Mouse (Mus musculus) lung, embryonic 16.5 days (tissue): ENCODE data around the gene Smyd3. TPM values are rescaled to one million over a fixed set of nuclear protein-coding genes. Genes with fewer than 3 reads are reported as not detected.

ENCODE experiments used
- ATAC-seq: fragments of 200-750 bp; cut with Nextera tagmentation; 2 replicates; pipeline ENCODE4 v1.8.0; 2017; ENCODE audit warnings: low read depth, mild to moderate bottlenecking, moderate library complexity
- H3K27ac ChIP-seq: fragments of 300-500 bp; sonication (generic); 2 replicates; pipeline ENCODE4 v1.5.1; 2014; ENCODE audit warnings: mild to moderate bottlenecking, control low read depth, low read length
- H3K27me3 ChIP-seq: fragments of 300-500 bp; sonication (generic); 2 replicates; pipeline ENCODE4 v1.6.1; 2014; ENCODE audit warnings: low read depth, low read length, mixed read lengths; ENCODE audit not compliant: control insufficient read depth, insufficient read depth
- H3K36me3 ChIP-seq: fragments of 300-500 bp; sonication (generic); 2 replicates; pipeline ENCODE4 v1.6.1; 2014; ENCODE audit warnings: low read length; ENCODE audit not compliant: control insufficient read depth, insufficient read depth
- H3K4me1 ChIP-seq: fragments of 300-500 bp; sonication (generic); replicated peaks from 2 replicates; pipeline ENCODE4 v1.6.1; 2014; ENCODE audit warnings: low read length, mixed read lengths; ENCODE audit not compliant: control insufficient read depth, insufficient read depth
- H3K4me2 ChIP-seq: fragments of 300-500 bp; sonication (generic); 2 replicates; pipeline ENCODE4 v1.6.1; 2014; ENCODE audit warnings: low read depth, low read length, control low read depth
- H3K4me3 ChIP-seq: fragments of 300-500 bp; sonication (generic); 2 replicates; pipeline ENCODE4 v1.5.1; 2014; ENCODE audit warnings: mild to moderate bottlenecking, low read length, control low read depth
- H3K9ac ChIP-seq: fragments of 300-500 bp; sonication (generic); 2 replicates; pipeline ENCODE4 v1.6.1; 2014; ENCODE audit warnings: low read length, control low read depth
- H3K9me3 ChIP-seq: fragments of 300-500 bp; sonication (generic); 2 replicates; pipeline ENCODE4 v1.6.1; 2016; ENCODE audit warnings: low read length; ENCODE audit not compliant: control insufficient read depth
- WGBS: fragments of 180-500 bp; shearing (Covaris S2); extraction: QIAGEN DNeasy Blood & Tissue Kit; methylation state at CpG from one replicate; pipeline ENCODE4 v1.1.7; 2014; 5-methylcytosine and 5-hydroxymethylcytosine counted together
- polyA plus RNA-seq: library from polyadenylated mRNA; unstranded; fragments of >200 nt; fragmentation: Nextera tagmentation; extraction: Ambion mirVana; gene quantifications from 2 replicates; pipeline ENCODE4 v1.2.1, GENCODE M21; 2015

The Smyd3 gene
- polyA plus RNA-seq, 1 experiment from 2014 or later, result 16.8 TPM

DNA sequence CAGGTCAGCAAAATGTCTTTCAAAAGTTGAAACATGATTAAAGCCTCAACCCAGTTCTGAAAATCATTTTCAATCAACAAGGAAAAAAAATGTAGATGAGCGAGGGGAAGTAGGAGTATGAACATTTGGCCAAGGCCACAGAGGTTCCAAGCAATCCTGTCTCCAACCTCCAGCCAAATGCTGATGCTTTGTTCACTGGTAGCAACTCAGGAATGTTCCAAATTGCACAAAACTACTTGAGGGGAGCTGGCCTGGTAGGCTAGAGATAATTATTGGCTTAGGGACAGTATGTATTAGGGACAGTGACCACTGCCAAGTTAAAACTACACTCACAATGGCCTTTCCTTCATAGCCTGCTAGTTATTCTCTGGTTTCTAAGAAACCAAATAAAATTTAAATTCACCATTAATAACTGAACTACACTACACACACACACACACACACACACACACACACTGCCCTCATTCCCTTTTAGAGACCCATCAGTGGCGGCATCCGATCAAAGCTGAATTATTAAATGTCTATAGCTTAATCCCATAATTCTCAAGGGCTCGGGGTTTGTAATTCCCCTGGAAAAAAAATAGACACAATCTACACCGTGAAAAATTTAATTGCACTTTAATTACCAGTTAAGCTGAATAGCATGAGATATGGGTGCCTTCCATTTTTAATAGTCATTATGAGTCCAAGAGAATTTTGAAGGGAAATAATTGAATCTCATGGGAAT, 514.3 kb downstream of the Smyd3 start:
- Histone ChIP-seq H3K9ac (no peak overlapping the region), H3K4me2 (no peak overlapping the region), H3K27me3 (no peaks in the 10 kb centered on the region), H3K9me3 (no peaks in the 10 kb centered on the region), H3K27ac (no peak overlapping the region), H3K4me3 (no peak overlapping the region), H3K36me3 (no peaks in the 10 kb centered on the region), H3K4me1 (no peaks in the 10 kb centered on the region)
- ATAC-seq, result no peak
- 86% methylated on average over 5 of the region's 5 CpGs for WGBS

DNA sequence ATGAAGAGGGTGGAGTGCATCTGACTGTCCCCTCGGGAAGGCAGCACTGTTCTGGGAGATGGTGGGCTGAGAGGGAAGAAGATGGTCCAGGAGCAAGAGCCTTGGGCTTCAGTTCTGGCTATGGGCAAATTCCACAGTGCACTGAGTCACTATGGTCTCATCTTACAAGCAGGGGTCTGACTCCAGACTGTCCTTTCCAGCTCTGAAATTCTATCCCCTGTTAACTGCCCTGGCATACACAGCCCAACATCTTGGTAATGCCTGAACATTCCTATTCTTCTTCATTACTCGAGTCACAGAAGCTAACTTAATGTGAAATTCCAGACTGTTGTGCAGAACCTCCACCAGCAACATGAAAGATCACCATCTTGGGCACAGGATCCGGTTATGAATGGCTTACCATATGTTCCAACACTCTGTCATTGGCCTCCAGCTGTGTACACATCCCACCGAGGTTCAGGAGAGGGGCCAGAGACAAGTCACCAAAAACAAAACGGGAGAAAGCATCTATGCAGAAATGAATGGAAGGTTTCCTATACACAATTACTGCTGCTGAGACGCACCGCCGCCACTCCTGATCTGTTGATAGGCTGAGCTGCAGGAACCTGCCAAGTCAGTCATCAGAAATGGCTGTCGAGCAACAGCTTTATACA, 517.8 kb downstream of the Smyd3 start:
- no peak overlapping the region for H3K27ac ChIP-seq
- no peak overlapping the region for H3K9ac ChIP-seq
- H3K27me3 ChIP-seq, result no peaks in the 10 kb centered on the region
- WGBS, result 43% methylated on average over 9 of the region's 9 CpGs
- no peaks in the 10 kb centered on the region for H3K36me3 ChIP-seq
- H3K4me2 ChIP-seq, result no peak overlapping the region
- no peaks in the 10 kb centered on the region; the same call in 1 of the 2 replicates for H3K4me1 ChIP-seq
- H3K4me3 ChIP-seq, result no peak overlapping the region
- ATAC-seq, result no peak
- no peaks in the 10 kb centered on the region for H3K9me3 ChIP-seq

GRCm38 (mm10) chr1:178997870-178998269, 520.0 kb downstream of the Smyd3 start:
- Histone ChIP-seq H3K27ac (no peak overlapping the region), H3K9me3 (no peaks in the 10 kb centered on the region), H3K9ac (no peak overlapping the region), H3K36me3 (no peaks in the 10 kb centered on the region), H3K4me2 (no peak overlapping the region), H3K4me1 (no peaks in the 10 kb centered on the region; the same call in 1 of the 2 replicates), H3K4me3 (no peak overlapping the region), H3K27me3 (no peaks in the 10 kb centered on the region)
- peak; percentile 32; the same call in 1 of the 2 replicates for ATAC-seq
- 8% methylated on average over 4 of the region's 4 CpGs for WGBS

DNA sequence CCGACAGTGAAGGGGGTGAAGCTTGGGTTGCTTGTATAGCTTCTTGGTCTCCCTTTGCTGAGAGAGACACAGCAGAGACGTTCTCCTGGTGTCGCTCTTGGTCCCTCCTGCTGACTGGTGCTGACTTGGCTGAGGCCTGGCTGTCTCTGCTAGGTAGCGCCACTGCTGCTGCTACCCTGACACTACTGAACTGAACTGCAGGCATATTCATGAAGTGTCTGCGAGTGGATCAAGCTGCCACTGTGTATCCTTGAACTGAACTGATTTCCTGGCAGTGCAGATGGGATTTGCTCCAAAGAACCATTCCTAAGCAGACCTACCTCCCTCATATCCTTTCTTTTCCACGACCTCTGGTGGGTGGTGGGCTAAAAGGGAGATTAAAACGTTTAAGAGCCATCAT, 523.6 kb downstream of the Smyd3 start:
- no peak overlapping the region for H3K4me2 ChIP-seq
- H3K27me3 ChIP-seq, result no peaks in the 10 kb centered on the region
- no peak overlapping the region for H3K9ac ChIP-seq
- no peaks in the 10 kb centered on the region for H3K9me3 ChIP-seq
- no peaks in the 10 kb centered on the region for H3K36me3 ChIP-seq
- H3K4me3 ChIP-seq, result no peak overlapping the region
- H3K4me1 ChIP-seq, result peaks cover 5% of the 10 kb centered on the region; the same call in 1 of the 2 replicates
- ATAC-seq, result peak; percentile 74
- no peak overlapping the region for H3K27ac ChIP-seq
- whole genome bisulfite sequencing, result 43% methylated on average over 7 of the region's 7 CpGs

GRCm38 (mm10) chr1:178992503-178992902, 525.3 kb downstream of the Smyd3 start:
- no peaks in the 10 kb centered on the region for H3K9me3 ChIP-seq
- H3K27me3 ChIP-seq, result no peaks in the 10 kb centered on the region
- no peak overlapping the region for H3K4me2 ChIP-seq
- no peak for ATAC-seq
- H3K36me3 ChIP-seq, result no peaks in the 10 kb centered on the region
- WGBS, result 73% methylated on average over 3 of the region's 3 CpGs
- H3K4me3 ChIP-seq, result no peak overlapping the region
- H3K9ac ChIP-seq, result no peak overlapping the region
- peaks cover 5% of the 10 kb centered on the region; the same call in 1 of the 2 replicates for H3K4me1 ChIP-seq
- H3K27ac ChIP-seq, result no peak overlapping the region

DNA sequence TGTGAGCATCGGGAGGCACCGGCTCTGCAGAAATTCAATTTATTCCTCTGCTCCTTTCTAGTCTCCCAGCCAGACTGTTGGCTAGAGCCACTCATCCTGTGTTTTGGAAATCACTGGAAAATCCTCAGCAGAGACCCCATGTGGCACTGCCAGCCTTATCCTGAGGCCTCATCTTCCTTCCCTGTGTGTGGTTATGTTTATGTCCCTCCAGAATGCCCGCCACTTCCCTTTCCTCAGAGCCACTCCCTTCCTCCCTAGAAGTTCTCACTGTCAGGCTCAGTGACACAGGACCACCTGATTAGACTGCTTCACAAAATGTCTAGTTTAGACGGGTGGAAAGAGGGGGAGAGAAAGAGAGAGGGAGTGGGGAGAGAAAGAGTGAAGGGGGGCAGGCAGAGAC, 526.4 kb downstream of the Smyd3 start:
- no peaks in the 10 kb centered on the region for H3K36me3 ChIP-seq
- no peak overlapping the region for H3K27ac ChIP-seq
- 47% methylated on average over 4 of the region's 4 CpGs for WGBS
- H3K9ac ChIP-seq, result no peak overlapping the region
- H3K4me2 ChIP-seq, result no peak overlapping the region
- no peak for ATAC-seq
- H3K27me3 ChIP-seq, result no peaks in the 10 kb centered on the region
- peaks cover 5% of the 10 kb centered on the region; the same call in 1 of the 2 replicates for H3K4me1 ChIP-seq
- no peak overlapping the region for H3K4me3 ChIP-seq
- H3K9me3 ChIP-seq, result no peaks in the 10 kb centered on the region

DNA sequence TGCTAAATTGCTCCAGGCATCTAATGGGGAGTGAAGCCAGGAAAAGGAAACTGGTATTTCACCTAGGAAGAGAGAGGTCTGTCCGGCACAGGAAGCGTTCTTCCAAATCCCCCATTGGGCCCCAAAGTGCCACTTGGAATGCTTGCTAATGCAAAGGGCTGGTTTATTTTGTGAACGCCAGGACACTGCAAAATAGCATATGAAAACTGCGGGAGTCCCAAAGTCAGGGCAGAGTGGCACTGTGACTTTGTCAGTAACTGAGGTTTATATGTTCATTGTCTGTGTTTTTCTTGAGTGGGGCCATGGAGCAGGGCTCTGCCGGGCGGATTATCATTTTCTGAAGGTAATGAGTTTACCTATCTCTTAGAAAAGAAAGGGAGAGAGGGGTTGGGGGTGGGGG, 526.8 kb downstream of the Smyd3 start:
- no peak overlapping the region for H3K9ac ChIP-seq
- no peak overlapping the region for H3K4me2 ChIP-seq
- no peak for ATAC-seq
- 60% methylated on average over 6 of the region's 6 CpGs for WGBS
- H3K9me3 ChIP-seq, result no peaks in the 10 kb centered on the region
- no peak overlapping the region for H3K4me3 ChIP-seq
- no peak overlapping the region for H3K27ac ChIP-seq
- H3K4me1 ChIP-seq, result peaks cover 5% of the 10 kb centered on the region; the same call in 1 of the 2 replicates
- no peaks in the 10 kb centered on the region for H3K27me3 ChIP-seq
- H3K36me3 ChIP-seq, result no peaks in the 10 kb centered on the region

DNA sequence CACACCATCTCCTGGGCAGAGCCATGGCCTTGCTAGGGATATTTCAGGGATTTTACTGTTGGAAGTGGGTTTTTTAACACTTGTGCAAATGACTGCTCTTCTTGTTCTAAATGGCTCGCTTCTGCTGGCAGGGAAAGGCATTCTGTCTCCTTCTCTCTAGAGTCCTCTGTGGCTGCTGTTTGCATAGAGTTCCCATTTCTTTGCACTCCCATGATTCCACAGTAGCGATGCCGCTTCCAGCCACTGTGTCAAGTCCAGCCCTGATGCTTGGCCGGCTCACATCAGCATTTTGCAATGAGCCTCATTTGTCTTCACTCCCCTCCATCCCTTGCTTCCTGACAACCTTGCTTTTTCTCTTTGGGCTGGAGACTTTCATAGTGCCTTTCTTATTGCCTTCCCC, 528.4 kb downstream of the Smyd3 start:
- H3K36me3 ChIP-seq, result no peaks in the 10 kb centered on the region
- peaks cover 5% of the 10 kb centered on the region; the same call in 1 of the 2 replicates for H3K4me1 ChIP-seq
- peak; percentile 37; the same call in 1 of the 2 replicates for ATAC-seq
- no peak overlapping the region for H3K9ac ChIP-seq
- H3K4me3 ChIP-seq, result no peak overlapping the region
- H3K27ac ChIP-seq, result no peak overlapping the region
- no peaks in the 10 kb centered on the region for H3K27me3 ChIP-seq
- 29% methylated on average over 4 of the region's 4 CpGs for WGBS
- no peak overlapping the region for H3K4me2 ChIP-seq
- H3K9me3 ChIP-seq, result no peaks in the 10 kb centered on the region

DNA sequence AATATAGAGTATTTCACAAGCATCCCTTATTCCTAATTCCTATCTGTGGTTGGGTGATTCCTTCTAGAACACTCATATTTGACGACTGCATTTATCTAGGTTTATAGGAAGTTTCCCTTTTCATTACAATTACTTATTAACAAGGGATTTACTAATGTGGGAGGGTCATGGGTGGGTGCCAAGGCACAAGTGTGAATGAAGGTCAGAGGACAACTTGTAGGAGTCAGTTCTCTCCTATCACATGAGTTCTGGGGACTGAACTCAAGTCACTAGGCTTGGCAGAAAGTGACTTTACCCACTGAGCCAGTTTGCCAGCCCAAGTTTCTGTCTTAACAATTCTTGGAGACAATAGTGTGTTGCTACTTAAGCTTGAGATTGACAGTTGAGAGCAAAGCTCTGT, 529.7 kb downstream of the Smyd3 start:
- Histone ChIP-seq H3K9ac (no peak overlapping the region), H3K27ac (no peak overlapping the region), H3K4me3 (no peak overlapping the region), H3K4me2 (no peak overlapping the region), H3K4me1 (peaks cover 5% of the 10 kb centered on the region; the same call in 1 of the 2 replicates), H3K36me3 (no peaks in the 10 kb centered on the region), H3K9me3 (no peaks in the 10 kb centered on the region), H3K27me3 (no peaks in the 10 kb centered on the region)
- 39% methylated on average over 1 of the region's 1 CpGs for WGBS
- no peak for ATAC-seq
